Mouse (Mus musculus) adrenal gland, adult 2 months (tissue): ENCODE data around the gene Cym. TPM values are rescaled to one million over a fixed set of nuclear protein-coding genes. Genes with fewer than 3 reads are reported as not detected.

Source experiments
- DNase-seq: peaks from one replicate; pipeline ENCODE4 v3.0.0; 2021
- polyA plus RNA-seq: library from polyadenylated mRNA; depleted of rRNA; stranded (reverse); fragments of >200 nt; gene quantifications from 2 replicates; pipeline ENCODE4 v1.2.3, GENCODE M21; 2012; rRNA removed
- total RNA-seq, 2 experiments: library from RNA; stranded (reverse); gene quantifications; 2 replicates each; pipeline ENCODE4 v1.2.3; 2021

The Cym gene
- total and polyA plus RNA-seq, 3 experiments = 0.16 to 1.0 (median 0.55) TPM

- DNase-seq = no peak
Observed at GRCm38 (mm10) chr3:107169552-107169951, 52.0 kb downstream of the Cym start.

DNA sequence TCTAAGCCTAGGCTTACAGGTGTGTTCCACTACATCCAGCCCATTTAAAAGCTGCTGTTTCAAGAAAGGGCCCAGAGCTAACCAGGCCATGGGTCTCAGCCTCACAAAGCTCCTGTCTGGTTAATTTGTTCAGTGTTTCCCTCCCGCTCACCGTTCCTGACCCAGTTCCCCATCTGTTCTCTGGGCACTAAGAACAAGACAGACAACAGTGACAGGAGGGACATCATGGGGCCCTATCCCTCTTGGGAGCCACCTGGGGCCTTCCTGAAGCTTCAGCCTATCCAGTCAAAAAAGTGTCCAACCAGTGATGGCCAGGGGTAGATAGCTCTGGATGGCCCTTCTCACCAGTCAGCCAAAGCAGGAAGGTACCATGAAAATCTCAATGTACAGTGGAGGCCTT is 58.8 kb downstream of the Cym start:
- no peak for DNase-seq

Other genes with a start within 250 kb of the Cym start
- gene Kcna3, start 185.6 kb downstream of the Cym start, total RNA-seq = 1 to 10 TPM in 1 of 2 experiments, under 1 TPM in 1; 0.78 to 1.0 TPM
- gene Kcna3, start 185.6 kb downstream of the Cym start, polyA plus RNA-seq = 1.1 and 1.3 TPM in 2 replicates
- gene Kcna2, start 120.6 kb downstream of the Cym start, total RNA-seq = 1 to 10 TPM in 1 of 2 experiments, under 1 TPM in 1; 0.46 to 1.5 TPM
- 0.16 and 0.45 TPM in 2 replicates for gene Kcna2, start 120.6 kb downstream of the Cym start, polyA plus RNA-seq
- not detected for gene Kcna10, start 38.7 kb downstream of the Cym start, total RNA-seq
- gene Kcna10, start 38.7 kb downstream of the Cym start, polyA plus RNA-seq = not detected in 2 replicates
- gene A630076J17Rik, start 8.9 kb upstream of the Cym start, total RNA-seq = not detected
- not detected in 2 replicates for gene A630076J17Rik, start 8.9 kb upstream of the Cym start, polyA plus RNA-seq
- gene Prok1, start 18.0 kb upstream of the Cym start, total RNA-seq = 1 to 10 TPM; 1.7 to 3.5 TPM
- gene Prok1, start 18.0 kb upstream of the Cym start, polyA plus RNA-seq = 0.17 TPM in 1 of 2 replicates, not detected in the other
- gene Lamtor5, start 57.1 kb upstream of the Cym start, total RNA-seq = 10 to 100 TPM; 76.7 to 86.5 TPM
- gene Lamtor5, start 57.1 kb upstream of the Cym start, polyA plus RNA-seq = 36.5 and 47.4 TPM in 2 replicates
- under 1 TPM; 0.32 to 0.59 TPM for gene Slc16a4, start 69.5 kb upstream of the Cym start, total RNA-seq
- gene Slc16a4, start 69.5 kb upstream of the Cym start, polyA plus RNA-seq = 0.11 and 0.16 TPM in 2 replicates
- gene Rbm15, start 111.9 kb upstream of the Cym start, total RNA-seq = 10 to 100 TPM; 25.9 to 40.5 TPM
- gene Rbm15, start 111.9 kb upstream of the Cym start, polyA plus RNA-seq = 4.1 and 4.8 TPM in 2 replicates
- 10 to 100 TPM in 1 of 2 experiments, 1 to 10 TPM in 1; 7.4 to 13.6 TPM for gene Kcnc4, start 237.8 kb upstream of the Cym start, total RNA-seq
- 8.6 and 10.0 TPM in 2 replicates for gene Kcnc4, start 237.8 kb upstream of the Cym start, polyA plus RNA-seq